Mouse (Mus musculus): Measurements from ENCODE around the gene Tanc1. TPM values are rescaled to one million over a fixed set of nuclear protein-coding genes. Genes with fewer than 3 reads are reported as not detected.

Tanc1 gene
- polyA plus RNA-seq, 1 experiment from 2014 or later: 51.6 TPM

DNA sequence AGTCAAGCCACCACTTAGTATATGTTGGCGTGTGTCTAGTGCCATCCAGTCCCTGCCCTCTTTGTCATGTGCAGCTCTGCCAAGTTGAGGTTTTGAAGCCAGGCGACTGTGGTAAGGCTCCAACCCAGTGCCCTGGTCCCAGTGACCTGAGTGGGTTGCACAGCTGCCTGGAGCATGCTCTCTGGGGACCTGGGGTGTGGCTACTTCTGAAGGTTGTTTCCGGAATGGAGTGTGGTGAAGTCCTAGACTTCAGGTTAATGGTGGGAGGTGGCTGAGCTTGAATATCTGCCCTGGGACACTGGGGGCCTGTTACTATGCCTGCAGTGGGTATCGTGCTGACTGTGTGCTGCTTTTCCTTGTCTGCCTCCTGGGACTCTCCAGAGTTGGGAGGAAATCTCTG, 18.0 kb downstream of the Tanc1 start:
- H3K9ac ChIP-seq (ENCODE audit: low read length): no peak overlapping the region
- no peak for DNase-seq (ENCODE audit: low spot score)
- H3K4me1 ChIP-seq (ENCODE audit: control insufficient read depth, insufficient read depth, low read length): peaks cover 25% of the 10 kb centered on the region
- H3K36me3 ChIP-seq (ENCODE audit: control insufficient read depth, insufficient read depth, low read length): no peaks in the 10 kb centered on the region
- no peak overlapping the region for H3K4me3 ChIP-seq (ENCODE audit: low read depth, low read length)
- H3K9me3 ChIP-seq (ENCODE audit: control insufficient read depth, low read length): no peaks in the 10 kb centered on the region
- no peak overlapping the region for H3K4me2 ChIP-seq (ENCODE audit: low read depth, severe bottlenecking)
- WGBS: 87% methylated on average over 4 of the region's 4 CpGs
- no peak overlapping the region for H3K27ac ChIP-seq (replicated peaks; ENCODE audit: low read depth, low read length)
- ATAC-seq (ENCODE audit: insufficient number of reproducible peaks, low FRiP score, low TSS enrichment, low read depth): no peak
- H3K27me3 ChIP-seq (ENCODE audit: control insufficient read depth, insufficient read depth, low read length): no peaks in the 10 kb centered on the region

DNA sequence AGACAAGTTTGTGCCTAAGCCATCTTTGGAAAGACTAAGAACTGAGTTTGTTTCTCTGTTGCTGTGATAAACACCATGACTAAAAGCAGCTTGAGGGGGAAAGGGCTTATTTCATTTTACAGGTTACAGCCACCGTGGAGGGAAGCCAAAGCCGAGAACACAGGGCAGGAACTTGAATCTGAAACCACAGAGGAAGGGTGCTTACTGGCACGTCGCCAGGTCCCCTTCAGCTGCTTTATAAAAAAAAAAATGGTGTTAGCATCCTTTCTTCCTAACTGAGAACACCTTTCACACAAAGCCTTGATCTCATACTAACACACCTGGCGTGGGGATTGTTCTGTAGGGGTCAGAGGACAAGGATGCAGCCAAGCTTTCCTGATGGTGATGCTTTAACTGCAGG, 19.6 kb downstream of the Tanc1 start:
- H3K4me1 ChIP-seq (ENCODE audit: control insufficient read depth, insufficient read depth, low read length): peaks cover 25% of the 10 kb centered on the region

DNA sequence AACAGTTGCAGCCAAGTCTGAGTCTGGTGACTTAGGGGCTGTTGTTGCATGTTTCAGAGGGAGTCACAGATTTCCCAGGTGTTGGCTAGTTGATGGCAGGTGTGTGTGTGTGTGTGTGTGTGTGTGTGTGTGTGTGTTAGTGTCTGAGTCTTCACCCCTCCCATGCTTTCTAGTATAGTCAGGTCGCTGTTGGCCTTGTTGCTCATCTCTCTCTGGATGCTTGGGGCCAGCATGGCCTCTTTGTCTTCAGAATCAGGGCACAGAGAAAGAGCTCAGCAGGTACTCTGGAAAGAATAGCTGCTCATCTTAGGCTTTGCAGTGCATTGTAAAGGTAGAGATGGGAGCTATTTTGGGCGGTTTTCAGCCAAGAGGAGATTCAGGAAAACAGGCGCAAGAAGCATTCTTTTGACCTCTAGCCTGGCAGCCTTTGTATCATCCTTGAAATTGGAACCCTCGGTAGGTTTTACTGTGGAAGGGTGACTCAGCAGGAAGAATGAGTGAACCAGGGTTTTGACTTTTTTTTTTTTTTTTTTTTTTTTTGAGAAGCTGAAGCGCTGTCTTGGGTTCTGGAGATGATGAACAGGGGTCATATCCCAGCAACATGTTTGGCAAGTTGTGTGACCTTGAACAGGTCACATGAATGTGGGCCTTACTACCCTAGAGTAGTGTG, 22.1 kb downstream of the Tanc1 start:
- peaks cover 19% of the 10 kb centered on the region for H3K4me1 ChIP-seq (ENCODE audit: control insufficient read depth, insufficient read depth, low read length)
- 64% methylated on average over 5 of the region's 5 CpGs for WGBS
- DNase-seq (ENCODE audit: low spot score): no peak
- H3K4me2 ChIP-seq (ENCODE audit: low read depth, severe bottlenecking): no peak overlapping the region
- H3K27ac ChIP-seq (replicated peaks; ENCODE audit: low read depth, low read length): no peak overlapping the region
- no peak for ATAC-seq (ENCODE audit: insufficient number of reproducible peaks, low FRiP score, low TSS enrichment, low read depth)
- no peaks in the 10 kb centered on the region for H3K27me3 ChIP-seq (ENCODE audit: control insufficient read depth, insufficient read depth, low read length)
- no peaks in the 10 kb centered on the region for H3K9me3 ChIP-seq (ENCODE audit: control insufficient read depth, low read length)
- no peaks in the 10 kb centered on the region for H3K36me3 ChIP-seq (ENCODE audit: control insufficient read depth, insufficient read depth, low read length)
- no peak overlapping the region for H3K9ac ChIP-seq (ENCODE audit: low read length)
- H3K4me3 ChIP-seq (ENCODE audit: low read depth, low read length): no peak overlapping the region

More for the DNA sequence above, 19.6 kb downstream of the Tanc1 start:
- Histone ChIP-seq H3K4me2 (ENCODE audit: low read depth, severe bottlenecking) (no peak overlapping the region), H3K27me3 (ENCODE audit: control insufficient read depth, insufficient read depth, low read length) (no peaks in the 10 kb centered on the region), H3K27ac (replicated peaks; ENCODE audit: low read depth, low read length) (no peak overlapping the region), H3K36me3 (ENCODE audit: control insufficient read depth, insufficient read depth, low read length) (no peaks in the 10 kb centered on the region), H3K9ac (ENCODE audit: low read length) (no peak overlapping the region), H3K4me3 (ENCODE audit: low read depth, low read length) (no peak overlapping the region), H3K9me3 (ENCODE audit: control insufficient read depth, low read length) (no peaks in the 10 kb centered on the region)
- WGBS: 82% methylated on average over 5 of the region's 5 CpGs
- ATAC-seq (ENCODE audit: insufficient number of reproducible peaks, low FRiP score, low TSS enrichment, low read depth): no peak
- DNase-seq (ENCODE audit: low spot score): no peak

DNA sequence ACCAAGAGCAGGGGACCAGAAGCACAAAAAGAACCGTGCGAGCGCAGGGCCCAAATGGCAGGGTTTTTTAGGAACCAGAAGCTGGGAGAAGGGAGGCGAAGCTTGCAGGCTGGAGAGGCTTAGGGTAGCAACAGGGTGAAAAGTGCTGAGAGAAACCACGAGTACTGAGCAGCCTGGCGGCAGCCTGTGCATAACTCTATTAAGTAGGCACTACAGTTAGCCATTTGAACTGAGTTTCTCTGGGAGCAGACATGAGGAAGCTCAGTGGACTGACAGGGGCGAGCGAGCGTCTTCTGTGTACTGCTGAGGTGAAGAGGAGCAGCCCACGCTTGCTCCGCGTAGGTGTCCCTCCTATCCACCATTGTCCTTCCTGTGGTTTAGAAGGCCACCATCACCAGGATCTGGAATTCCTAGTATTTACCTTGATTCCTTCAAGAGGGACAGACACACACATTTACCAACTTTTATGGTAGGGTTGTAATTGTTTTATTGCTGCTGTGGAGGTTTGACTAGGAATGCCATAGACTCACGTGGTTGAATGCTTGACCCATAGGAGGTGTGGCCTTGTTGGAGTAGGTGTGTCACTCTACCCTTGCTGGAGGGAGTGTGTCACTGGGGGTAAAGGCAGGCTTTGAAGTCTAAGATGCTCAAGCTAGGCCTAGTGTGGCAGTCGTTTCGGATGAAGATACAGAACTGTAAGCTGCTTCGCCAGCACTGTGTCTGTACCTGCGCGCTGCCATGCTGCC, 25.4 kb downstream of the Tanc1 start:
- H3K4me1 ChIP-seq (ENCODE audit: control insufficient read depth, insufficient read depth, low read length): peaks cover 6% of the 10 kb centered on the region; the same call in 1 of the 2 replicates
- 63% methylated on average over 18 of the region's 18 CpGs for WGBS

DNA sequence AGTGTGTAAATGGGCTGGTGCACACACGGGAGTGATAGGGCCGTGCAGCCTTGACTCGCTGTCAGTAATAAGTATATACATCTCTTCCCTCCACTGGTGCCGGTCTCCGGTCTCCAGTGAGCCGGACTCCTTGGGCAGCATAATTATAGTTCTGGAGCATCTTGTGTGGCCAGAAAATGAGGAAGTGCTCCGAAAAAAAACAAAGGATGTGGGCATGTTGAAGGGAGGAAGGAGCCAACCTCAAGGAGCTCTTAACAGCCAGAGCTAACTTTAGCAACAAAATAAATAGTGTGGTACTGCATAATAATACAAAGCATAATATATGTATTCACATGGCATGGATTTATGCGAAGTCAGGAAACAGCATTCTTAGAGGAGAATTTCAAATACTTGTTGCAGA, 30.9 kb downstream of the Tanc1 start:
- 87% methylated on average over 8 of the region's 8 CpGs for WGBS
- H3K4me1 ChIP-seq (ENCODE audit: control insufficient read depth, insufficient read depth, low read length): peaks cover 33% of the 10 kb centered on the region

More for the DNA sequence above, 25.4 kb downstream of the Tanc1 start:
- Histone ChIP-seq H3K9ac (ENCODE audit: low read length) (no peak overlapping the region), H3K27me3 (ENCODE audit: control insufficient read depth, insufficient read depth, low read length) (no peaks in the 10 kb centered on the region), H3K27ac (replicated peaks; ENCODE audit: low read depth, low read length) (no peak overlapping the region), H3K4me2 (ENCODE audit: low read depth, severe bottlenecking) (no peak overlapping the region), H3K9me3 (ENCODE audit: control insufficient read depth, low read length) (no peaks in the 10 kb centered on the region), H3K4me3 (ENCODE audit: low read depth, low read length) (no peak overlapping the region), H3K36me3 (ENCODE audit: control insufficient read depth, insufficient read depth, low read length) (no peaks in the 10 kb centered on the region)
- no peak for DNase-seq (ENCODE audit: low spot score)
- no peak for ATAC-seq (ENCODE audit: insufficient number of reproducible peaks, low FRiP score, low TSS enrichment, low read depth)

DNA sequence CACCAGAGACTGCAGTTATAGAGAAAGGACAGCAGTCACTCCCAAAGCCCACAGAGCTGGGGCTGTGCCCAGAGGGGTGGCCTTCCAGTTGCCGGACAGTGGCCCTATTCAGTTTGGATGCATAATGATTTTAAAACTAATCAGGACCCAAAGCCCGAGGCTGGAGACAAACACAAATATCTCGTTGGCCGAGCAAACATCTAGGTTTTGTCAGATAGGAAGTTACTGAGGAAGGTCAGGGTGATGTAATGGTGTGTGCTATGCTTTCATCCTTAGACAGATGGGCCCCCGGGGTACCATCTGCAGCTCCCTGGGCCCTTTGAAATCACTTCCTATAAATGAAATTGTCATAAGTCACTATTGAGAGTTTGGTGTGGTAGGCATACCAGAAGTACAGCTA, 33.0 kb downstream of the Tanc1 start:
- DNase-seq (ENCODE audit: low spot score) (no peak), ATAC-seq (ENCODE audit: insufficient number of reproducible peaks, low FRiP score, low TSS enrichment, low read depth) (no peak)
- 60% methylated on average over 5 of the region's 5 CpGs for WGBS
- no peaks in the 10 kb centered on the region; the same call in none of the 2 replicates for H3K36me3 ChIP-seq (ENCODE audit: control insufficient read depth, insufficient read depth, low read length)
- H3K9ac ChIP-seq (ENCODE audit: low read length): no peak overlapping the region
- 0 out of 2 replicates have a peak overlapping the region, but pooled peaks have one; percentile 30 for H3K27ac ChIP-seq (replicated peaks; ENCODE audit: low read depth, low read length)
- no peaks in the 10 kb centered on the region for H3K9me3 ChIP-seq (ENCODE audit: control insufficient read depth, low read length)
- H3K4me2 ChIP-seq (ENCODE audit: low read depth, severe bottlenecking): no peak overlapping the region
- no peak overlapping the region for H3K4me3 ChIP-seq (ENCODE audit: low read depth, low read length)
- H3K27me3 ChIP-seq (ENCODE audit: control insufficient read depth, insufficient read depth, low read length): no peaks in the 10 kb centered on the region
- H3K4me1 ChIP-seq (ENCODE audit: control insufficient read depth, insufficient read depth, low read length): peaks cover 43% of the 10 kb centered on the region

More for the DNA sequence above, 30.9 kb downstream of the Tanc1 start:
- Histone ChIP-seq H3K4me2 (ENCODE audit: low read depth, severe bottlenecking) (no peak overlapping the region), H3K9ac (ENCODE audit: low read length) (no peak overlapping the region), H3K27me3 (ENCODE audit: control insufficient read depth, insufficient read depth, low read length) (no peaks in the 10 kb centered on the region), H3K27ac (replicated peaks; ENCODE audit: low read depth, low read length) (no peak overlapping the region), H3K9me3 (ENCODE audit: control insufficient read depth, low read length) (no peaks in the 10 kb centered on the region), H3K36me3 (ENCODE audit: control insufficient read depth, insufficient read depth, low read length) (no peaks in the 10 kb centered on the region; the same call in none of the 2 replicates), H3K4me3 (ENCODE audit: low read depth, low read length) (no peak overlapping the region)
- ATAC-seq (ENCODE audit: insufficient number of reproducible peaks, low FRiP score, low TSS enrichment, low read depth): no peak
- no peak for DNase-seq (ENCODE audit: low spot score)

DNA sequence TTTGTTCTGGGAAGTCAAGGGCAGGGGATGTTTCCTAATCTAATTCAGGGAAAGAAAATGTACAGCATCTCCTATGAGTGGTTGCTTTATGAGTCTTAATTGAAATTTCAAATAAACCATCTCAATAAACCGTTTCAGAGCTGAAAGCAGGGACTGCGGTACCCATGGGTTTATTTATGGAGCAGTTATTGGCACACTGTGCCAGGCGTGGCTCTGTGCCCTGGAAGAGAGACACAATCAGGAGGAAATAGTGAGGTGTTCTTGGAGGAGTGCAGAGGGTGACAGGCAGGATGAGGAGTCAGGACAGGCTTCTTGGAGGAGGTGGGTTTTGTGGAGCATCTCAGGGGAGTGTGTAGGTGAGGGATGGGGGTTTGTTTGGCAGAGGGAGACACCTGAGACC, 33.7 kb downstream of the Tanc1 start:
- Histone ChIP-seq H3K36me3 (ENCODE audit: control insufficient read depth, insufficient read depth, low read length) (no peaks in the 10 kb centered on the region; the same call in none of the 2 replicates), H3K27ac (replicated peaks; ENCODE audit: low read depth, low read length) (no peak overlapping the region), H3K4me1 (ENCODE audit: control insufficient read depth, insufficient read depth, low read length) (peaks cover 43% of the 10 kb centered on the region), H3K4me2 (ENCODE audit: low read depth, severe bottlenecking) (no peak overlapping the region), H3K27me3 (ENCODE audit: control insufficient read depth, insufficient read depth, low read length) (no peaks in the 10 kb centered on the region), H3K9me3 (ENCODE audit: control insufficient read depth, low read length) (no peaks in the 10 kb centered on the region), H3K4me3 (ENCODE audit: low read depth, low read length) (no peak overlapping the region), H3K9ac (ENCODE audit: low read length) (no peak overlapping the region)
- WGBS: 62% methylated on average over 3 of the region's 3 CpGs
- no peak for ATAC-seq (ENCODE audit: insufficient number of reproducible peaks, low FRiP score, low TSS enrichment, low read depth)
- no peak for DNase-seq (ENCODE audit: low spot score)

DNA sequence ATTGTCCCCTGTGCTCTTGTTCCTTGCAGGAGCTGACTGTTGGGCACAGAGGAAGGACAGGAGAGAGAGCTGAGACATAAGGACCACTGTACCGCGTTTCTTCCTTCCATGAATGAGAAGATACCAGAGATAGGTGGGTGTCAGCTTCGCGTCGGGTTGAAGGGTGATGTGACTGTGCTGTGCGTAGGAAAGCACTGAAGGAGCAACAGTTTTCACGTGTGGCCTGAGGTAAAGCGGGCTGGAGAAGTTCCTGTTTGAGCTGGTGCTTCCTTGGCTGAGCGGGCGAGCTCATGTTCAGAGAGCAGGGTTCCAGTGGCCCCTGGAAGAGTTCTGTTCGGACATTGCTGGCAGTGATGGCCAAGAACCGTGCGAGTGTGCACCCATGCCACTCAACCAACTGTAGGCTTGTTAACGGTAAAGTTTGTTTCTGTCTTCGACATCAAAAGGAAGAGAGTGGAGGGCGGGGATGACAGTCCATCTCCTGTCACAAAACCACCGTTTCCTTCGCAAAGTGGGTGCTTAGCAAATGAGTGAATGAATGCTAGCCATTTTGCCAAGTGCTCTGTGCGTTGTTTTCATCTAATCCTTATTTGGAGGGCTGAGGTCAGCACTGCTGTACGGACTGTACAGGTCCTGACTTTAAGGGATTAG, 35.0 kb downstream of the Tanc1 start:
- no peak overlapping the region for H3K4me2 ChIP-seq (ENCODE audit: low read depth, severe bottlenecking)

More for the DNA sequence above, 35.0 kb downstream of the Tanc1 start:
- WGBS: 79% methylated on average over 20 of the region's 20 CpGs
- Histone ChIP-seq H3K36me3 (ENCODE audit: control insufficient read depth, insufficient read depth, low read length) (no peaks in the 10 kb centered on the region; the same call in none of the 2 replicates), H3K9ac (ENCODE audit: low read length) (no peak overlapping the region), H3K9me3 (ENCODE audit: control insufficient read depth, low read length) (no peaks in the 10 kb centered on the region), H3K4me3 (ENCODE audit: low read depth, low read length) (no peak overlapping the region), H3K4me1 (ENCODE audit: control insufficient read depth, insufficient read depth, low read length) (peaks cover 43% of the 10 kb centered on the region), H3K27me3 (ENCODE audit: control insufficient read depth, insufficient read depth, low read length) (no peaks in the 10 kb centered on the region), H3K27ac (replicated peaks; ENCODE audit: low read depth, low read length) (no peak overlapping the region)
- DNase-seq (ENCODE audit: low spot score): no peak
- ATAC-seq (ENCODE audit: insufficient number of reproducible peaks, low FRiP score, low TSS enrichment, low read depth): no peak
